Mouse (Mus musculus): ENCODE measurements around the gene Enthd1.

DNA sequence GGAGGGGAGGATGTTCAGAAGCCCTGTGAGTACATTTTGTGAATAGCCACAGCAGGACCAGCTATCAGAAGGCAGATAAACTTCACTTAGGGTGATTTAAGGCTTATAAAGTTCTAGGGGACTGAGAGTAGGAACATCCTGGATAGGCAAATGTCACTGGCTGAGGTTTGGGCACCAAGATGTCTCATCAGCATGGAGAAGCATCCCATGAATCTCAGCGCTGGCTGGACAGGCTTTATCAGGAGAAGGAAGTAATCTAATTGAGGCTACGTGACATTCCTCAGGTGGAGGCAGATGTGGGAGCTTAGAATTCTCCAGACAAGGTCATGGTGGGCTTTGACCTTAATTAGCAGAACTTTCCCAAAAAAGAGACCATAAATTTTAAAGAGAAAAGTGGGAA lies 8.9 kb downstream of the Enthd1 start:
- TF ChIP-seq GATA1 (IDR thresholded peaks at IDR 0.05; ENCODE audit: borderline replicate concordance, low read length) (no peak), FLI1 (IDR thresholded peaks at IDR 0.05; ENCODE audit: low read length) (no peak)
